Mouse (Mus musculus) heart, embryonic 16.5 days (tissue): Measurements from ENCODE around the gene 4921536K21Rik. TPM values are rescaled to one million over a fixed set of nuclear protein-coding genes. Genes with fewer than 3 reads are reported as not detected.
"Not testable (repeated sequence)": the region's sequence is repeated elsewhere in the genome, so short reads cannot be mapped to it uniquely, and the experiment has no call there.

Experiments used
- ATAC-seq: fragments of 200-750 bp; cut with Nextera tagmentation; replicated peaks from 2 replicates; pipeline ENCODE4 v1.8.0; 2017; ENCODE audit warnings: moderate number of reproducible peaks; ENCODE audit not compliant: insufficient read depth, low FRiP score; ENCODE audit errors: extremely low read depth
- H3K27ac ChIP-seq: fragments of 300-500 bp; sonication (generic); 2 replicates; pipeline ENCODE4 v1.5.1; 2014; ENCODE audit warnings: mild to moderate bottlenecking, low read length, control low read depth, moderate library complexity
- H3K27me3 ChIP-seq: fragments of 300-500 bp; sonication (generic); 2 replicates; pipeline ENCODE4 v1.6.1; 2014; ENCODE audit warnings: low read length, mixed read lengths; ENCODE audit not compliant: control insufficient read depth, insufficient read depth
- H3K36me3 ChIP-seq: fragments of 300-500 bp; sonication (generic); 2 replicates; pipeline ENCODE4 v1.6.1; 2014; ENCODE audit not compliant: control insufficient read depth, insufficient read depth
- H3K4me1 ChIP-seq: fragments of 300-500 bp; sonication (generic); 2 replicates; pipeline ENCODE4 v1.6.1; 2014; ENCODE audit warnings: low read length, mixed read lengths; ENCODE audit not compliant: control insufficient read depth, insufficient read depth
- H3K4me2 ChIP-seq: fragments of 300-500 bp; sonication (generic); 2 replicates; pipeline ENCODE4 v1.6.1; 2014; ENCODE audit warnings: low read depth, mild to moderate bottlenecking, control low read depth, low read length
- H3K4me3 ChIP-seq: fragments of 300-500 bp; sonication (generic); 2 replicates; pipeline ENCODE4 v1.5.1; 2014; ENCODE audit warnings: mild to moderate bottlenecking, control low read depth, low read length
- H3K9ac ChIP-seq: fragments of 300-500 bp; sonication (generic); 2 replicates; pipeline ENCODE4 v1.6.1; 2014; ENCODE audit warnings: low read length, control low read depth
- H3K9me3 ChIP-seq: fragments of 300-500 bp; sonication (generic); replicated peaks from 2 replicates; pipeline ENCODE4 v1.6.1; 2016; ENCODE audit warnings: low read length; ENCODE audit not compliant: control insufficient read depth
- WGBS: fragments of 180-500 bp; shearing (Covaris S2); extraction: QIAGEN DNeasy Blood & Tissue Kit; methylation state at CpG from one replicate; pipeline ENCODE4 v1.1.7; 2014; 5-methylcytosine and 5-hydroxymethylcytosine counted together
- polyA plus RNA-seq: library from polyadenylated mRNA; unstranded; fragments of >200 nt; fragmentation: Nextera tagmentation; extraction: Ambion mirVana; gene quantifications from 2 replicates; pipeline ENCODE4 v1.2.1, GENCODE M21; 2015

4921536K21Rik gene
- polyA plus RNA-seq, 1 experiment from 2014 or later: 0.22 TPM

GRCm38 (mm10) chr11:3913316-3914108 is 18.6 kb upstream of the 4921536K21Rik start:
- Histone ChIP-seq H3K36me3 (0 out of 2 replicates have a peak, but pooled peaks cover 3% of the 10 kb centered on the region), H3K4me1 (peaks cover 42% of the 10 kb centered on the region), H3K4me2 (peak overlapping the region; percentile 98), H3K4me3 (peak overlapping the region; percentile 65), H3K27me3 (peaks cover 4% of the 10 kb centered on the region; the same call in 1 of the 2 replicates), H3K9me3 (no peaks in the 10 kb centered on the region), H3K9ac (peak overlapping the region; percentile 74), H3K27ac (peak overlapping the region; percentile 51)
- WGBS: under 1% methylated on average over 65 of the region's 65 CpGs
- peak; percentile 80 for ATAC-seq

GRCm38 (mm10) chr11:3912875-3913271 is 18.0 kb upstream of the 4921536K21Rik start:
- no peak for ATAC-seq
- WGBS: 10% methylated on average over 16 of the region's 16 CpGs
- Histone ChIP-seq H3K9ac (peak overlapping the region; percentile 74), H3K27me3 (peaks cover 4% of the 10 kb centered on the region; the same call in 1 of the 2 replicates), H3K4me3 (peak overlapping the region; percentile 65), H3K4me1 (peaks cover 42% of the 10 kb centered on the region), H3K36me3 (0 out of 2 replicates have a peak, but pooled peaks cover 3% of the 10 kb centered on the region), H3K27ac (no peak overlapping the region), H3K9me3 (no peaks in the 10 kb centered on the region), H3K4me2 (peak overlapping the region; percentile 98)

DNA sequence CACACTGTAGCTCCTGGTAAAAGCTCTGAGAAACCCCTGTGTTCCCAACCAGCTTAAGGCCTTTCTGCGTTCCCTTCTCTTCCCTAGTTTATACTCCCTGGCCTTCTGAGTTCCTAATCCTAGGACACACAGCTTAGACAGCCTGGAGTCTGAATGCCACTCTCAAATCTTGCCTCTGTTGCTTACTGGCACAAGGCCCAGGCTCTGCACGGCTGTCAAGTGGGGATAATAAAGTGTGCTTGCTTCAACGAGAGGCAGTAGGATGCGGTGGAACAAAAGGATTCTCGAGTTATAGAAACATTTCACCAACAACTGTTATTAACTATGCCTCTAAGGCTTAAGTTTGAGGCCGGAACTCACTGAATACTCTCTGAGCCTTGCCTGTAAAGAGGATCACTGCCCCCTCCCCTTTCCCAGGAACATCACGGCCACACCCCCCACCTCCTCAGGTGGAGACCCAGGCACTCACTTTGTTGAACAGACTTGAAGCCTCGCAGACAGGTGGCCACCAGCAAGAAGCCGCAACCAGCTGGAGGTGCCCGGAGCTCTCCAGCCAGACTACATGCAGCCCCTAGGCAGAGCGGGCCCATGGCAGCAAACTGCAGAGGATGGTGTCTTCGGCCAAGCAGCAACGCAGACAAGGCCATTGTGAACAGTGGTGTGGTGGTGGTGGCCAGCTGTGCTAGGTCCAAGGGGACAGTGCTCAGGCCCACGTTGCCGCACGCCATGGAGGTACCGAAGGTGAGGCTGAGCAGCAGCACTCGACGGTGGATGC is 17.4 kb upstream of the 4921536K21Rik start:
- WGBS: 21% methylated on average over 19 of the region's 19 CpGs
- Histone ChIP-seq H3K4me2 (peak overlapping the region; percentile 98), H3K4me3 (peak overlapping the region; percentile 65), H3K9me3 (no peaks in the 10 kb centered on the region), H3K9ac (peak overlapping the region; percentile 74), H3K36me3 (0 out of 2 replicates have a peak, but pooled peaks cover 3% of the 10 kb centered on the region), H3K27ac (0 out of 2 replicates have a peak overlapping the region, but pooled peaks have one; percentile 32), H3K4me1 (peaks cover 42% of the 10 kb centered on the region), H3K27me3 (peaks cover 4% of the 10 kb centered on the region; the same call in 1 of the 2 replicates)
- no peak for ATAC-seq

DNA sequence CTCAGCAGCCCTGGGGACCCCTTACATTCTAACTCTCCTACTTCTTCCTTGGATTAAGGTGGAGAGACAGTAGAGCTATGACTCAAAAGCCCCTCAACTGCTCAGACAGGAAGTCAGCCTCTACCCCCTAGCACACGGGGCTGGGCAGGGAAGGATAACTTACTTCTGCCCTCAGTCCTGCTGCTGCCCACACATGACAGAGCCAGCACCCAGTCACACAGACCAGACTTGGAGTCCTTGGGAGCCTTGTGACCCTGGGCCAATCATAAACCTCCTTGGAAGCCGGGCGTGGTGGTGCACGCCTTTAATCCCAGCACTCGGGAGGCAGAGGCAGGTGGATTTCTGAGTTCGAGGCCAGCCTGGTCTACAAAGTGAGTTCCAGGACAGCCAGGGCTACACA is 16.5 kb upstream of the 4921536K21Rik start:
- H3K9me3 ChIP-seq, H3K9ac ChIP-seq, ATAC-seq, H3K4me3 ChIP-seq, H3K36me3 ChIP-seq, H3K27me3 ChIP-seq: not testable (repeated sequence)
- WGBS: 76% methylated on average over 6 of the region's 6 CpGs
- H3K4me1 ChIP-seq: peaks cover 42% of the 10 kb centered on the region
- H3K27ac ChIP-seq: 0 out of 2 replicates have a peak overlapping the region, but pooled peaks have one; percentile 1
- H3K4me2 ChIP-seq: peak overlapping the region; percentile 11; the same call in 1 of the 2 replicates

DNA sequence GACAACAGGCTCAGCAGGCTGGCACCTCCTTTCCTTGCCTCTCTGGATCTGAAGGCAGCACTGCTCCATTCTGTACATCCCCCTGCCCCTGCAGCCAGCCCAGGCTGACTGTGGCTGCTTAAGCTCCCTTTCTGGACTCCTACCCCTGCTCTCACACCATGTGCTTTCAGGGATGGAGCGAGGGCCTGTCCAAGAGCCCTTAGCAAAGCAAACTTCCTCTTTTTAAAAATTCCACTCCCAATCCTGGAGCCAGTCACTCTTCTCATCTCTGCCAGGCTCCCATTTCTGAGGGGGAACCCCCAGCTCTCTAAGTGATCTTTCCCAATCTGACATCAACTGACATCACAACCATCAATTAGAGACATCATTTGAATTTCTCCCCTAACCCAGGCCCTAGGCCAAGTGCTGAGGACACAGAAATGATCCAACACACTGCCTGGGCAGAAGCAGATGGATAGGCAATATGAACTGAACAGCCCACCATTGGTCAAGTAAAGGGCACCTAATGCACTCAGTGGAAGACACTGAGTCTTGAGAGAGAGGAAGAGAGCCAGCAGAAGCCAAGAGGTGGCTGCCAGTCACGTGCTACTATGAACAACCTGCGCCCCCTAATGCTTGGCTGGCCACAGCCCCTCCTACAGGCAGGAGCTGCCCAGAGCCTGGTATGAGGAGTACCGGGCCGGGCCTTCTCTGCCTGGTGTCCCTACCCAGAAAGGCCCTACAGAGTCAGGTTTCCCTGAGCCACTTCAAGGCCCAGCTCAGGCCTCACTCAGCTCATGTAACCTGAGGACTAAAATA is 15.8 kb upstream of the 4921536K21Rik start:
- Histone ChIP-seq H3K9me3 (no peaks in the 10 kb centered on the region), H3K27me3 (peaks cover 4% of the 10 kb centered on the region; the same call in 1 of the 2 replicates), H3K4me2 (peak overlapping the region; percentile 24; the same call in 1 of the 2 replicates), H3K27ac (peak overlapping the region; percentile 36; the same call in 1 of the 2 replicates), H3K4me1 (peaks cover 37% of the 10 kb centered on the region), H3K36me3 (no peaks in the 10 kb centered on the region), H3K9ac (peak overlapping the region; percentile 6; the same call in 1 of the 2 replicates), H3K4me3 (no peak overlapping the region)
- WGBS: 54% methylated on average over 5 of the region's 5 CpGs
- no peak for ATAC-seq

- peaks cover 35% of the 10 kb centered on the region for H3K4me1 ChIP-seq
- no peak for ATAC-seq
- no peaks in the 10 kb centered on the region for H3K9me3 ChIP-seq
- H3K27me3 ChIP-seq: peaks cover 4% of the 10 kb centered on the region; the same call in 1 of the 2 replicates
- H3K4me3 ChIP-seq: no peak overlapping the region
- H3K36me3 ChIP-seq: no peaks in the 10 kb centered on the region
- WGBS: 81% methylated on average over 4 of the region's 4 CpGs
- no peak overlapping the region for H3K9ac ChIP-seq
- H3K27ac ChIP-seq: no peak overlapping the region
- no peak overlapping the region for H3K4me2 ChIP-seq
These were observed 14.3 kb upstream of the 4921536K21Rik start for GRCm38 (mm10) chr11:3909236-3909635.

DNA sequence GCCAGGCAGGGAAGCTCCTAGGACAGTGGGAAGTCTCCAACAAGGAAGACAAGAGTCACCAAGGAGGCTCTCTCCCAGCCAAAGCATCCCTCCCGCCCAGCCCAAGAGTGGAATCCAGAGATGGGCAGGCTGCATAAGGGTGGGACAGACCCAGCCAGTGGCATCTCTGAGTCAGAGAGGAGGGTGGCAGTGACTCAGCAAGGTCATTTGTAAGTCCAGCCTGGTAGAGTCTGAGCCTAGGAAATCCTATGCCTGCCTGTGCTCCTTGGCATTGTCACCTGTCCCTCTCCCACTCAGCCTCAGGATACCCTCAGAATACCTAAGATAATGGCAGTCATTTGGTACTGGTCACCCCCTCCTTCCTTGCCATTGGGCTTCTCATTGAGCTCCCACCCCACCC is 10.5 kb upstream of the 4921536K21Rik start:
- Histone ChIP-seq H3K27me3 (no peaks in the 10 kb centered on the region), H3K4me3 (no peak overlapping the region), H3K27ac (no peak overlapping the region), H3K9ac (no peak overlapping the region), H3K4me2 (no peak overlapping the region), H3K36me3 (no peaks in the 10 kb centered on the region), H3K9me3 (no peaks in the 10 kb centered on the region), H3K4me1 (peaks cover 4% of the 10 kb centered on the region)
- 75% methylated on average over 1 of the region's 1 CpGs for WGBS
- ATAC-seq: no peak

- H3K4me2 ChIP-seq: no peak overlapping the region
- no peak overlapping the region for H3K9ac ChIP-seq
- no peaks in the 10 kb centered on the region for H3K36me3 ChIP-seq
- H3K9me3 ChIP-seq: no peaks in the 10 kb centered on the region
- no peaks in the 10 kb centered on the region for H3K27me3 ChIP-seq
- no peak overlapping the region for H3K27ac ChIP-seq
- no peak overlapping the region for H3K4me3 ChIP-seq
- no peak for ATAC-seq
- 81% methylated on average over 6 of the region's 6 CpGs for WGBS
- no peaks in the 10 kb centered on the region for H3K4me1 ChIP-seq
These were observed 9.8 kb upstream of the 4921536K21Rik start for GRCm38 (mm10) chr11:3904673-3905072.
